Mouse (Mus musculus) erythroblast, embryonic 14.5 days (primary cell): ENCODE data around the gene Itpk1. TPM values are rescaled to one million over a fixed set of nuclear protein-coding genes. Genes with fewer than 3 reads are reported as not detected.
A peak's percentile ranks its signal among the peaks of the same experiment; 100 is the strongest.

Experiments used
- H3K27me3 ChIP-seq: 2 replicates; pipeline ENCODE4 v1.6.1; 2012; ENCODE audit warnings: inconsistent platforms; ENCODE audit not compliant: control insufficient read depth
- H3K36me3 ChIP-seq: 2 replicates; pipeline ENCODE4 v1.6.1; 2012; ENCODE audit warnings: mild to moderate bottlenecking, inconsistent platforms; ENCODE audit not compliant: control insufficient read depth
- H3K4me1 ChIP-seq: 2 replicates; pipeline ENCODE4 v1.6.1; 2012; ENCODE audit warnings: inconsistent platforms; ENCODE audit not compliant: control insufficient read depth
- H3K4me3 ChIP-seq: replicated peaks from 2 replicates; pipeline ENCODE3; 2012; ENCODE audit warnings: moderate library complexity, mild to moderate bottlenecking, inconsistent platforms
- H3K9me3 ChIP-seq: 2 replicates; pipeline ENCODE4 v1.6.1; 2012; ENCODE audit warnings: low read length, inconsistent platforms, mixed read lengths; ENCODE audit not compliant: control insufficient read depth
- GATA1 ChIP-seq: IDR thresholded peaks from 2 replicates; pipeline ENCODE4 v1.6.1; 2012; ENCODE audit warnings: low read length, inconsistent platforms, mixed read lengths
- TAL1 ChIP-seq: IDR thresholded peaks from 3 replicates; pipeline ENCODE4 v1.6.1; 2012; ENCODE audit warnings: low read length, inconsistent platforms, mixed read lengths
- polyA plus RNA-seq: library from polyadenylated mRNA; stranded (reverse); fragments of >175 nt; gene quantifications from 2 replicates; pipeline ENCODE4 v1.2.3, GENCODE M21; 2012

Itpk1 gene
- polyA plus RNA-seq, 1 experiment, result 0.24 TPM

DNA sequence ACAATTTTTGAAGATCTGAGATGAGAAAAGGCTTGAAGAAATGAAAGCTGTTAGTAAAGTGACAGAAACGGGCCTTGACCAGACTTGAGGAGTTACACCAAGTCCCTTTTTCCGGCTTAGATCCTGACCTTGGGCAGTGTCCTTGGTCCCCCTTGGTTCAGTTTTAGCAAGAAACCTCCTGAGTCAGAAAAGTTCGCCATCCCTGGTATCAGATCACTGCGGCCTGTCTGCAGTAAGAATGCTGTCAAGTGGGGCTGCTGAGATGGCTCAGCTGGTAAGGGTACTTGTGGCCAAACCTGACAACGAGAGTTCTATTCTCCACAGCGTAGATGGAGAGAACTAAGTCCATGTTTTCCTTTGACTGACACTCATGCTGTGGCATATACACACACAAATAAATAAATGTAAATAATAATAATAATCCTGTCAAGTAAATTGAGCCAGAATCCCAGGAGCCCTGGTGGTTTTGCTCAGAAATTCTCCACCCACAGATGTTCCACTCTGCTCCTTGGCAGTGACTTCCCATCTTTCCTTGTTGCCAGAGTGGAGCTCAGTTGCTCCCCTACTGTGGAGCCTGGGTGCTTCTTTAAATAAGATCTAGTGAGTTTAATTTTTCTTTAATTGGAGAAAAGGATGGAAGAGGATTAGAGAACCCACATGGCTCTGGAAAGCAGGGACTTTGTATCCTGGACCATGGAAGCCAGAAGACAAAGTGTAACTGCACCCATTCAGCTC is 1.3 kb upstream of the Itpk1 start:
- H3K4me1 ChIP-seq, result peaks cover 37% of the 10 kb centered on the region
- H3K36me3 ChIP-seq, result no peaks in the 10 kb centered on the region
- peaks cover 30% of the 10 kb centered on the region for H3K27me3 ChIP-seq
- TF ChIP-seq GATA1, result no peak
- no peak for TF ChIP-seq TAL1
- H3K4me3 ChIP-seq, result no peak overlapping the region
- H3K9me3 ChIP-seq, result no peaks in the 10 kb centered on the region

DNA sequence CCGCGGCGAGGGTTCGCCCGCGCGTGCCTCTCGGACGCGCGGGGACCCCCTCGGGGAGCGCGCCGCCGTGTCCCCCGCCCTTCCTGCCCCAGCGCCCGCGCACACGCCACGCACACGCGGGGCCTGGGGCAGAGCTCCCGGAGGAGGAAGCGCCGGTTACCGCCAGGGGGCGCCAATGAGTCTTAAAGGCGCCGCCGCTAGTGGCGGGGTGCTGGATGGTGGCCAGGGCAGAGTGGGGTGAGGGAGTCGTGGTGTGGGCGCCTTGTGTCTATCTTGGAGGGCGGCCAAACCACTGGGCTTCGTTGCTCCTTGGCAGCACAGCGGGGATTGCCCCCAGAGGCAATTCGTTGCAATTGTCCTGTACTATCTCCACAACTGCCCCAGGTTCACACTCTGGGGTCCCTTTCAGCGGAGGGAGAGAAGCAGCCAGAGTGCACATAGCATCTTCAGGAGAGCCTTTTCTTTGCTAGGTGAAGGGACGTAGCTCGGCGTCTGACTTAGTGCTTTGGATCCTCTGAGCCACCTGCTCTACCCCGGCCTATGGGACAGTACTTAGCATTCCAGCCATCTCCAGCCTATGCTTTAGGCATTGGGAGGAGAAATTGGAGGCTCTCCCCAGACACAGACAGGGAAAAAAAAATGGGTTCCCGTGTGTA is 614 bp upstream of the Itpk1 start:
- H3K27me3 ChIP-seq, result peaks cover 30% of the 10 kb centered on the region
- TF ChIP-seq TAL1, result no peak
- H3K36me3 ChIP-seq, result no peaks in the 10 kb centered on the region
- no peaks in the 10 kb centered on the region for H3K9me3 ChIP-seq
- H3K4me3 ChIP-seq, result peak overlapping the region; percentile 70
- peaks cover 37% of the 10 kb centered on the region for H3K4me1 ChIP-seq

DNA sequence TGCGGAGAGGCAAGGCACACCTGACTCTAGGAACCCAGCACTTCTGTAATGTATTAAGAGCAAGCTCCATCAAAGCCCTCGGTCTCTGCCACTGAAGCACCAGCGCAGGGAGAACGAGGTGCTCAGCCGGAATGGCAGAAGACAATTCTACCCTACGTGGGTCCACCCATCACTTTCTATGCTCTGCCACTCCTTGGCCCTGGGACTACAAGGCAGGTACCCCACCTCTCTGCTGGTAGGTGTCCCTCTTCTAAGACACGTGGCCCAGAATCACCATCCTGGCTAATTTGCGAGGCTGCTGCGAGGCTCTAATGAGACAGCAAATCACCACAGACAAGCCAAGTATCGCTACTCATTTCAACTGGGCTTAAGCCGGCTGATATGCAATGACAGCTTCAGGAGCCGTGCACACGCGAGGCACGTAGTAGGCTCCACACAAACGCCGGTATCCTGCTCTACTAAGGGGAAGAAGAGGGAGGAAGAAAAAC is 765 bp downstream of the Itpk1 start:
- Histone ChIP-seq H3K4me1 (peaks cover 42% of the 10 kb centered on the region), H3K9me3 (no peaks in the 10 kb centered on the region), H3K36me3 (no peaks in the 10 kb centered on the region), H3K4me3 (peak overlapping the region; percentile 70), H3K27me3 (peaks cover 30% of the 10 kb centered on the region)
- no peak for TF ChIP-seq TAL1
- TF ChIP-seq GATA1, result no peak

DNA sequence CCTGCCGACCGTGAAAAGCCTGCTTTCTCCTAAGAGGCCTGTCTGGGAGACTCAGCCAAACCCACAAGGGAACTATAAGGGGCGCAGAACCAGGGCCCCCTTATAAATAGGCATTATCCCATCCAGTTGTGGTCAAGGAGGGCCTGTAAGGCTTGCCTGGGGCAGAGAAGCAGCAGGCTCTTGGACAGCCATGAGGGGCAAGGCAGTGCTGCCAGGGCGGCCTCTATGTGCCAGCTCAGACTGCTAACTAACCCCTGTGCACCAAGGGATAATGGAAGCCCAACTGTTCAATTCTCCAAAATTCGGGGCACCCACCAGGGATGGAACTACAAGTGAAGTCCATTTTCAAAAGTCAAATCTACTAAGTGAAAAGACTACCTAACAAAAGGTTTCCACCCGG is 1.3 kb downstream of the Itpk1 start:
- Histone ChIP-seq H3K27me3 (peaks cover 30% of the 10 kb centered on the region), H3K9me3 (no peaks in the 10 kb centered on the region), H3K36me3 (no peaks in the 10 kb centered on the region), H3K4me1 (peaks cover 47% of the 10 kb centered on the region), H3K4me3 (no peak overlapping the region)
- TF ChIP-seq GATA1, result no peak
- TF ChIP-seq TAL1, result no peak

GRCm38 (mm10) chr12:102703111-102703412 is 1.7 kb downstream of the Itpk1 start:
- H3K27me3 ChIP-seq, result peaks cover 30% of the 10 kb centered on the region
- peaks cover 51% of the 10 kb centered on the region for H3K4me1 ChIP-seq
- TF ChIP-seq TAL1 (no peak), GATA1 (no peak)
- no peak overlapping the region for H3K4me3 ChIP-seq
- H3K9me3 ChIP-seq, result no peaks in the 10 kb centered on the region
- no peaks in the 10 kb centered on the region for H3K36me3 ChIP-seq

GRCm38 (mm10) chr12:102702356-102703110 is 2.2 kb downstream of the Itpk1 start:
- Histone ChIP-seq H3K4me1 (peaks cover 56% of the 10 kb centered on the region), H3K4me3 (no peak overlapping the region), H3K36me3 (no peaks in the 10 kb centered on the region), H3K9me3 (no peaks in the 10 kb centered on the region), H3K27me3 (peaks cover 30% of the 10 kb centered on the region)
- no peak for TF ChIP-seq TAL1
- TF ChIP-seq GATA1, result no peak

GRCm38 (mm10) chr12:102701691-102702207 is 3.0 kb downstream of the Itpk1 start:
- Histone ChIP-seq H3K36me3 (no peaks in the 10 kb centered on the region), H3K4me3 (no peak overlapping the region), H3K27me3 (peaks cover 25% of the 10 kb centered on the region), H3K4me1 (peaks cover 63% of the 10 kb centered on the region), H3K9me3 (no peaks in the 10 kb centered on the region)
- TF ChIP-seq TAL1, result no peak
- no peak for TF ChIP-seq GATA1

GRCm38 (mm10) chr12:102700453-102700852 is 4.3 kb downstream of the Itpk1 start:
- Histone ChIP-seq H3K36me3 (no peaks in the 10 kb centered on the region), H3K4me1 (peaks cover 69% of the 10 kb centered on the region), H3K27me3 (peaks cover 14% of the 10 kb centered on the region), H3K9me3 (no peaks in the 10 kb centered on the region), H3K4me3 (no peak overlapping the region)
- TF ChIP-seq TAL1 (no peak), GATA1 (no peak)

- no peaks in the 10 kb centered on the region for H3K9me3 ChIP-seq
- H3K4me1 ChIP-seq, result peaks cover 58% of the 10 kb centered on the region
- H3K27me3 ChIP-seq, result peaks cover 9% of the 10 kb centered on the region
- H3K4me3 ChIP-seq, result no peak overlapping the region
- no peak for TF ChIP-seq GATA1
- no peak for TF ChIP-seq TAL1
- no peaks in the 10 kb centered on the region for H3K36me3 ChIP-seq
Measured at GRCm38 (mm10) chr12:102699156-102699555, 5.6 kb downstream of the Itpk1 start.
